Mouse (Mus musculus): ENCODE measurements around the gene Asxl2.

DNA sequence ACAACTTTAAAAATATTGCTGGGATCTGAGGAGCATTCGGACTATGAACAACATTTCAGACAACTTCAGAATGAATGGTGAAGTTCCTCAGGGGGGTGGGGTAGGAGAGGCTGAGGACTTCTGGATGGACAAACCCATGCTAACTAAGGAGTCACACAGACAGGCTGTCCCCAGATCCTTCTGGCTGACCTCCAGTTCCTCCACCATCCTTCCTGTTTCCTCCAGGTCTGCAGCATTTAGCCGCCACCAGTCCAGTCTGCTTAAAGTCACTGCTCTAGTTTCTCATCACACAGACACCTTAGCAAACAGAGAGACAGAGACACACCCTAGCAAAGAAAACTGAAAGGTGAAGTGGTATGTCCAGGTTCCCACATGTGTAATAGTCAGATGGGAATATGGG is 2.5 kb upstream of the Asxl2 start:
- no peak for TF ChIP-seq HCFC1 (IDR thresholded peaks at IDR 0.05; ENCODE audit: borderline replicate concordance, insufficient read depth, low read length)
- TF ChIP-seq ZC3H11A (IDR thresholded peaks at IDR 0.05; ENCODE audit: borderline replicate concordance, low read depth, low read length), result no peak
- no peak for TF ChIP-seq CHD2 (IDR thresholded peaks at IDR 0.05; ENCODE audit: low read depth, low read length)
- TF ChIP-seq ZNF384 (IDR thresholded peaks at IDR 0.05; ENCODE audit: low read depth, low read length), result no peak
